Mouse (Mus musculus) embryo, embryonic 11.5 days (tissue): ENCODE data around the gene Rab26.

ENCODE experiments used
- DNase-seq: peaks from one replicate; pipeline ENCODE4 v3.0.0-alpha.2; 2012; ENCODE audit warnings: low read depth, low spot score

Gene Rab26

GRCm38 (mm10) chr17:24534160-24534718 lies at the start of gene Rab26:
Gene Rab26, minus strand, starts transcription at chr17:24534210.
- DNase-seq: no peak

GRCm38 (mm10) chr17:24580287-24580686 lies 46.3 kb upstream of the Rab26 start:
- no peak for DNase-seq

- no peak for DNase-seq
These were observed 45.5 kb upstream of the Rab26 start for GRCm38 (mm10) chr17:24579532-24579931.

- no peak for DNase-seq
These were observed 39.8 kb upstream of the Rab26 start for GRCm38 (mm10) chr17:24573811-24574210.

GRCm38 (mm10) chr17:24572651-24573245 lies 38.7 kb upstream of the Rab26 start:
- DNase-seq: no peak

GRCm38 (mm10) chr17:24569837-24570236 lies 35.8 kb upstream of the Rab26 start:
- no peak for DNase-seq

GRCm38 (mm10) chr17:24567034-24567779 lies 33.2 kb upstream of the Rab26 start:
- DNase-seq: no peak

- no peak for DNase-seq
These were observed 31.8 kb upstream of the Rab26 start for GRCm38 (mm10) chr17:24565792-24566191.

GRCm38 (mm10) chr17:24565092-24565491 lies 31.1 kb upstream of the Rab26 start:
- DNase-seq: no peak

- no peak for DNase-seq
These were observed 30.4 kb upstream of the Rab26 start for GRCm38 (mm10) chr17:24564422-24564821.

- DNase-seq: no peak
These were observed 29.6 kb upstream of the Rab26 start for GRCm38 (mm10) chr17:24563638-24564037.

GRCm38 (mm10) chr17:24561592-24561991 lies 27.6 kb upstream of the Rab26 start:
- DNase-seq: no peak

- no peak for DNase-seq
These were observed 26.5 kb upstream of the Rab26 start for GRCm38 (mm10) chr17:24560301-24561028.

- no peak for DNase-seq
These were observed 25.1 kb upstream of the Rab26 start for GRCm38 (mm10) chr17:24559146-24559545.

- no peak for DNase-seq
These were observed 24.6 kb upstream of the Rab26 start for GRCm38 (mm10) chr17:24558600-24559099.

- no peak for DNase-seq
These were observed 23.1 kb upstream of the Rab26 start for GRCm38 (mm10) chr17:24557091-24557490.

GRCm38 (mm10) chr17:24551050-24551444 lies 17.0 kb upstream of the Rab26 start:
- DNase-seq: no peak

- no peak for DNase-seq
These were observed 16.5 kb upstream of the Rab26 start for GRCm38 (mm10) chr17:24550416-24551049.

GRCm38 (mm10) chr17:24549618-24550415 lies 15.8 kb upstream of the Rab26 start, which contains the start of gene Pkd1:
Gene Pkd1, plus strand, starts transcription at chr17:24549834.
- DNase-seq: peak; percentile 100

- no peak for DNase-seq
These were observed 15.1 kb upstream of the Rab26 start for GRCm38 (mm10) chr17:24548921-24549617.
